Mouse (Mus musculus) hematopoietic stem cell, adult 5-6 weeks (primary cell): Measurements from ENCODE around the gene Gm10643. TPM values are rescaled to one million over a fixed set of nuclear protein-coding genes. Genes with fewer than 3 reads are reported as not detected.

ENCODE experiments used
- ATAC-seq, 2 experiments: fragments of 125-278 bp in 1 of 2; replicated peaks in 1 of 2; 2 replicates each; pipeline ENCODE4 v1.8.0; 2016 to 2017; ENCODE audit warnings: inconsistent platforms in 2 of 2, mild to moderate bottlenecking in 2 of 2, moderate number of reproducible peaks in 2 of 2, low read depth in 1 of 2, moderate TSS enrichment in 1 of 2; ENCODE audit not compliant: low FRiP score in 2 of 2, poor library complexity in 2 of 2, severe bottlenecking in 2 of 2, insufficient read depth in 1 of 2, low TSS enrichment in 1 of 2
- total RNA-seq: library from RNA; stranded (forward); fragments of 172-1452, 232-1000 nt; gene quantifications from 2 replicates; pipeline ENCODE4 v1.2.3, GENCODE M21; 2017

Gm10643 gene
- total RNA-seq, 1 experiment from 2014 or later: 3.6 TPM

GRCm38 (mm10) chr8:84076412-84076811 is 11.5 kb upstream of the Gm10643 start:
- ATAC-seq: no peak

GRCm38 (mm10) chr8:84073230-84073976 is 8.5 kb upstream of the Gm10643 start:
- no peak for ATAC-seq

GRCm38 (mm10) chr8:84072321-84072720 is 7.4 kb upstream of the Gm10643 start:
- no peak for ATAC-seq

- no peak for ATAC-seq
These were observed 7.0 kb upstream of the Gm10643 start for GRCm38 (mm10) chr8:84071921-84072320.

GRCm38 (mm10) chr8:84070667-84071066 is 5.7 kb upstream of the Gm10643 start:
- no peak for ATAC-seq

- ATAC-seq: no peak
These were observed 5.3 kb upstream of the Gm10643 start for GRCm38 (mm10) chr8:84070241-84070640.

GRCm38 (mm10) chr8:84069750-84070149 is 4.8 kb upstream of the Gm10643 start:
- ATAC-seq: no peak

- ATAC-seq: no peak
These were observed 4.2 kb upstream of the Gm10643 start for GRCm38 (mm10) chr8:84069169-84069568.

- ATAC-seq: no peak
These were observed 3.5 kb upstream of the Gm10643 start for GRCm38 (mm10) chr8:84068316-84069035.

- ATAC-seq: no peak
These were observed 3.0 kb upstream of the Gm10643 start for GRCm38 (mm10) chr8:84067911-84068310.

- ATAC-seq: peak; percentile 33 to 43
These were observed 2.2 kb upstream of the Gm10643 start for GRCm38 (mm10) chr8:84067047-84067573.

- ATAC-seq: peak; percentile 93
These were observed 1.5 kb upstream of the Gm10643 start, which contains the start of gene Rfx1 for GRCm38 (mm10) chr8:84066291-84066930. Gene Rfx1 (plus strand): TSS chr8:84066834.

GRCm38 (mm10) chr8:84065457-84066072 is 628 bp upstream of the Gm10643 start:
- no peak for ATAC-seq

- no peak for ATAC-seq
These were observed 901 bp downstream of the Gm10643 start for GRCm38 (mm10) chr8:84063861-84064610.

- no peak for ATAC-seq
These were observed 4.7 kb downstream of the Gm10643 start for GRCm38 (mm10) chr8:84060245-84060644.

- no peak for ATAC-seq
These were observed 5.7 kb downstream of the Gm10643 start for GRCm38 (mm10) chr8:84059226-84059625.

- ATAC-seq: no peak
These were observed 7.1 kb downstream of the Gm10643 start for GRCm38 (mm10) chr8:84057827-84058226.
